ENCODE assay signal across 7 mouse cellular contexts in the genomic region with DNA sequence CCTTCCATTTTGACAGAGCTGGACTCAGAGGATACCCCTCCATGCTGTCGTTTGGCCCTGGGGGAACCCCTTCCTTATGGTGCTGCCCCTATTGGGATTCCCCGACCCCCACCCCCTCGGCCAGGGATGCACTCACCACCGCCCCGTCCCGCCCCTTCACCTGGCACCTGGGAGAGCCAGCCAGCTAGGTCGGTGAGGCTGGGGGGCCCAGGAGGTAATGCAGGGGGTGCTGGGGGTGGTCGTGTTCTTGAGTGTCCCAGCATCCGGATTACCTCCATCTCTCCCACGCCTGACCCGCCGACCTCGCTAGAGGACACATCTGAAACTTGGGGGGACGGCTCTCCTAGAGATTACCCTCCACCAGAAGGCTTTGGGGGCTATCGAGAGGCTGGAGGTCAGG. TPM values are rescaled to one million over a fixed set of nuclear protein-coding genes. Genes with fewer than 3 reads are reported as not detected.
A peak's percentile ranks its signal among the peaks of the same experiment; 100 is the strongest.
DNase-seq lines count a peak whose midpoint lies in the region; ATAC-seq lines count a peak whose summit lies in the region.

No protein-coding gene starts in this region.

- no peak for ATAC-seq in lung, embryonic 16.5 days (ENCODE audit: low read depth)
- ATAC-seq in forebrain, embryonic 13.5 days = no peak
- ATAC-seq in intestine, embryonic 14.5 days (replicated peaks; ENCODE audit: low FRiP score, low TSS enrichment, low read depth) = no peak
- ATAC-seq in neural tube, embryonic 14.5 days (ENCODE audit: low read depth) = 0 out of 2 replicates have a peak, but pooled peaks have one; percentile 2

- H3K27me3 ChIP-seq in lung, embryonic 16.5 days (ENCODE audit: control insufficient read depth, insufficient read depth, low read depth, low read length) = no peaks in the 10 kb centered on the region
- H3K27me3 ChIP-seq in forebrain, embryonic 13.5 days = peaks cover 15% of the 10 kb centered on the region
- H3K27me3 ChIP-seq in intestine, embryonic 14.5 days (replicated peaks; ENCODE audit: control insufficient read depth, insufficient read depth, low read length) = no peaks in the 10 kb centered on the region
- no peaks in the 10 kb centered on the region for H3K27me3 ChIP-seq in neural tube, embryonic 14.5 days (ENCODE audit: control insufficient read depth, insufficient read depth, low read length)

- H3K27ac ChIP-seq in lung, embryonic 16.5 days (ENCODE audit: low read length) = peak overlapping the region; percentile 72
- peak overlapping the region; percentile 31; the same call in 1 of the 2 replicates for H3K27ac ChIP-seq in forebrain, embryonic 13.5 days
- peak overlapping the region; percentile 90; the same call in 1 of the 2 replicates for H3K27ac ChIP-seq in intestine, embryonic 14.5 days (ENCODE audit: low read depth)
- H3K27ac ChIP-seq in neural tube, embryonic 14.5 days (ENCODE audit: low read depth, low read length) = no peak overlapping the region

- 4% methylated on average over 15 of the region's 15 CpGs for WGBS in lung, embryonic 16.5 days
- 3% methylated on average over 15 of the region's 15 CpGs for WGBS in forebrain, embryonic 13.5 days
- WGBS in intestine, embryonic 14.5 days = 11% methylated on average over 15 of the region's 15 CpGs
- 2% methylated on average over 15 of the region's 15 CpGs for WGBS in neural tube, embryonic 14.5 days

- H3K4me2 ChIP-seq in lung, embryonic 16.5 days (ENCODE audit: low read depth, low read length) = peak overlapping the region; percentile 60
- H3K4me2 ChIP-seq in forebrain, embryonic 13.5 days = peak overlapping the region; percentile 88
- H3K4me2 ChIP-seq in intestine, embryonic 14.5 days (ENCODE audit: low read length) = peak overlapping the region; percentile 86
- H3K4me2 ChIP-seq in neural tube, embryonic 14.5 days (ENCODE audit: low read depth, low read length) = peak overlapping the region; percentile 87

- no peak for DNase-seq in lung, postnatal 25 days (ENCODE audit: low spot score)
- no peak for DNase-seq in intestine, embryonic 14.5 days (ENCODE audit: low spot score)
- no peak for DNase-seq in layer of hippocampus, adult 8-10 months (ENCODE audit: low spot score in 2 of 2)
- DNase-seq in embryo, embryonic 10 days (ENCODE audit: low spot score) = no peak

- H3K9ac ChIP-seq in lung, embryonic 16.5 days (ENCODE audit: low read length) = peak overlapping the region; percentile 87
- peak overlapping the region; percentile 73 for H3K9ac ChIP-seq in forebrain, embryonic 13.5 days
- peak overlapping the region; percentile 87 for H3K9ac ChIP-seq in intestine, embryonic 14.5 days (ENCODE audit: low read length)
- no peak overlapping the region for H3K9ac ChIP-seq in neural tube, embryonic 14.5 days (replicated peaks; ENCODE audit: low read depth, low read length)

- peaks cover 11% of the 10 kb centered on the region; the same call in 1 of the 2 replicates for H3K36me3 ChIP-seq in lung, embryonic 16.5 days (ENCODE audit: control insufficient read depth, insufficient read depth, low read length)
- H3K36me3 ChIP-seq in forebrain, embryonic 13.5 days (ENCODE audit: poor library complexity, severe bottlenecking) = peaks cover 18% of the 10 kb centered on the region; the same call in 1 of the 2 replicates
- peaks cover 44% of the 10 kb centered on the region for H3K36me3 ChIP-seq in intestine, embryonic 14.5 days (ENCODE audit: control insufficient read depth, insufficient read depth, low read length)
- H3K36me3 ChIP-seq in neural tube, embryonic 14.5 days (ENCODE audit: control insufficient read depth, insufficient read depth, low read length) = no peaks in the 10 kb centered on the region

- H3K9me3 ChIP-seq in lung, embryonic 16.5 days (ENCODE audit: control insufficient read depth, low read length) = no peaks in the 10 kb centered on the region
- H3K9me3 ChIP-seq in forebrain, embryonic 13.5 days (replicated peaks) = no peaks in the 10 kb centered on the region
- no peaks in the 10 kb centered on the region for H3K9me3 ChIP-seq in intestine, embryonic 14.5 days (ENCODE audit: control insufficient read depth, low read length)
- no peaks in the 10 kb centered on the region for H3K9me3 ChIP-seq in neural tube, embryonic 14.5 days (ENCODE audit: control insufficient read depth, low read length)

- peak overlapping the region; percentile 69 for H3K4me3 ChIP-seq in lung, embryonic 16.5 days (ENCODE audit: low read length)
- H3K4me3 ChIP-seq in forebrain, embryonic 13.5 days = peak overlapping the region; percentile 56
- peak overlapping the region; percentile 75 for H3K4me3 ChIP-seq in intestine, embryonic 14.5 days (ENCODE audit: low read depth, low read length)
- H3K4me3 ChIP-seq in neural tube, embryonic 14.5 days (ENCODE audit: low read depth, low read length) = peak overlapping the region; percentile 42

- peaks cover 32% of the 10 kb centered on the region for H3K4me1 ChIP-seq in lung, embryonic 16.5 days (replicated peaks; ENCODE audit: control insufficient read depth, insufficient read depth, low read length)
- peaks cover 45% of the 10 kb centered on the region for H3K4me1 ChIP-seq in forebrain, embryonic 13.5 days
- H3K4me1 ChIP-seq in intestine, embryonic 14.5 days (replicated peaks; ENCODE audit: control insufficient read depth, insufficient read depth, low read length) = peaks cover 36% of the 10 kb centered on the region
- peaks cover 11% of the 10 kb centered on the region for H3K4me1 ChIP-seq in neural tube, embryonic 14.5 days (ENCODE audit: control insufficient read depth, insufficient read depth, low read length)

RNA-seq across cellular contexts. Expression of a gene that starts 3.2 kb away (rescaled TPM):
- 48.2 and 48.5 TPM in 2 replicates for polyA plus RNA-seq in lung, embryonic 16.5 days (2015; fragmentation: Nextera tagmentation; extraction: Ambion mirVana)
- 17.0 and 18.9 TPM in 2 replicates for polyA plus RNA-seq in forebrain, embryonic 13.5 days (2015; fragmentation: Nextera tagmentation; extraction: Ambion mirVana)
- 34.3 and 37.4 TPM in 2 replicates for polyA plus RNA-seq in intestine, embryonic 14.5 days (2014; fragmentation: Nextera tagmentation; extraction: Ambion mirVana)
- polyA plus RNA-seq in neural tube, embryonic 14.5 days (2014; fragmentation: Nextera tagmentation; extraction: Ambion mirVana) = 5.5 and 10.4 TPM in 2 replicates
- 1 to 10 TPM; 1.4 to 2.0 (median 1.7) TPM for total RNA-seq in layer of hippocampus, adult 8-10 months (2022)

RNA-seq across cellular contexts. Expression of a gene that starts 27.7 kb away (rescaled TPM):
- polyA plus RNA-seq in lung, embryonic 16.5 days (2015; fragmentation: Nextera tagmentation; extraction: Ambion mirVana) = 16.9 and 18.8 TPM in 2 replicates
- polyA plus RNA-seq in forebrain, embryonic 13.5 days (2015; fragmentation: Nextera tagmentation; extraction: Ambion mirVana) = 9.3 and 12.4 TPM in 2 replicates
- 15.9 and 18.6 TPM in 2 replicates for polyA plus RNA-seq in intestine, embryonic 14.5 days (2014; fragmentation: Nextera tagmentation; extraction: Ambion mirVana)
- polyA plus RNA-seq in neural tube, embryonic 14.5 days (2014; fragmentation: Nextera tagmentation; extraction: Ambion mirVana) = 5.8 and 10.2 TPM in 2 replicates
- total RNA-seq in layer of hippocampus, adult 8-10 months (2022) = 10 to 100 TPM in 2 of 4 experiments, 1 to 10 TPM in 2; 6.4 to 10.9 (median 9.3) TPM

RNA-seq across cellular contexts. Expression of a gene that starts 37.5 kb away (rescaled TPM):
- polyA plus RNA-seq in lung, embryonic 16.5 days (2015; fragmentation: Nextera tagmentation; extraction: Ambion mirVana) = 38.9 and 40.8 TPM in 2 replicates
- polyA plus RNA-seq in forebrain, embryonic 13.5 days (2015; fragmentation: Nextera tagmentation; extraction: Ambion mirVana) = 2.1 and 2.4 TPM in 2 replicates
- polyA plus RNA-seq in intestine, embryonic 14.5 days (2014; fragmentation: Nextera tagmentation; extraction: Ambion mirVana) = 48.5 and 51.7 TPM in 2 replicates
- polyA plus RNA-seq in neural tube, embryonic 14.5 days (2014; fragmentation: Nextera tagmentation; extraction: Ambion mirVana) = 1.9 and 2.2 TPM in 2 replicates
- total RNA-seq in layer of hippocampus, adult 8-10 months (2022) = 1 to 10 TPM in 1 of 4 experiments, under 1 TPM in 2, not detected in 1; 0.95 to 3.4 (median 0.99) TPM

RNA-seq across cellular contexts. Expression of a gene that starts 42.2 kb away (rescaled TPM):
- 20.0 and 20.8 TPM in 2 replicates for polyA plus RNA-seq in lung, embryonic 16.5 days (2015; fragmentation: Nextera tagmentation; extraction: Ambion mirVana)
- 3.6 and 5.4 TPM in 2 replicates for polyA plus RNA-seq in forebrain, embryonic 13.5 days (2015; fragmentation: Nextera tagmentation; extraction: Ambion mirVana)
- polyA plus RNA-seq in intestine, embryonic 14.5 days (2014; fragmentation: Nextera tagmentation; extraction: Ambion mirVana) = 5.8 and 7.2 TPM in 2 replicates
- 1.9 and 3.9 TPM in 2 replicates for polyA plus RNA-seq in neural tube, embryonic 14.5 days (2014; fragmentation: Nextera tagmentation; extraction: Ambion mirVana)
- total RNA-seq in layer of hippocampus, adult 8-10 months (2022) = 1 to 10 TPM; 3.4 to 6.8 (median 4.8) TPM

RNA-seq across cellular contexts. Expression of a gene that starts 58.0 kb away (rescaled TPM):
- 1.1 and 1.2 TPM in 2 replicates for polyA plus RNA-seq in lung, embryonic 16.5 days (2015; fragmentation: Nextera tagmentation; extraction: Ambion mirVana)
- polyA plus RNA-seq in forebrain, embryonic 13.5 days (2015; fragmentation: Nextera tagmentation; extraction: Ambion mirVana) = 0.08 and 0.18 TPM in 2 replicates
- polyA plus RNA-seq in intestine, embryonic 14.5 days (2014; fragmentation: Nextera tagmentation; extraction: Ambion mirVana) = 0.18 and 0.23 TPM in 2 replicates
- 0.24 and 0.91 TPM in 2 replicates for polyA plus RNA-seq in neural tube, embryonic 14.5 days (2014; fragmentation: Nextera tagmentation; extraction: Ambion mirVana)
- under 1 TPM; 0.20 to 0.43 (median 0.33) TPM for total RNA-seq in layer of hippocampus, adult 8-10 months (2022)

Comparison
In these comparisons a context has a peak if more than half of its experiments do, and no peak if none do; other contexts are left out.
1. RNA of a gene that starts 37.5 kb away (polyA plus RNA-seq): 48.5 to 51.7 TPM in intestine, embryonic 14.5 days and 38.9 to 40.8 TPM in lung, embryonic 16.5 days; 2.1 to 2.4 TPM in forebrain, embryonic 13.5 days and 1.9 to 2.2 TPM in neural tube, embryonic 14.5 days; every median in the first group is over 10 times any median in the second.
2. Peak in every context shown above with its lines, with median percentiles within 50 percentile points of each other: H3K4me2 ChIP-seq and H3K4me3 ChIP-seq.